Mouse (Mus musculus): ENCODE measurements around the gene Srrm1. TPM values are rescaled to one million over a fixed set of nuclear protein-coding genes. Genes with fewer than 3 reads are reported as not detected.

The Srrm1 gene
- polyA plus RNA-seq, 1 experiment from 2014 or later, result 289 TPM

DNA sequence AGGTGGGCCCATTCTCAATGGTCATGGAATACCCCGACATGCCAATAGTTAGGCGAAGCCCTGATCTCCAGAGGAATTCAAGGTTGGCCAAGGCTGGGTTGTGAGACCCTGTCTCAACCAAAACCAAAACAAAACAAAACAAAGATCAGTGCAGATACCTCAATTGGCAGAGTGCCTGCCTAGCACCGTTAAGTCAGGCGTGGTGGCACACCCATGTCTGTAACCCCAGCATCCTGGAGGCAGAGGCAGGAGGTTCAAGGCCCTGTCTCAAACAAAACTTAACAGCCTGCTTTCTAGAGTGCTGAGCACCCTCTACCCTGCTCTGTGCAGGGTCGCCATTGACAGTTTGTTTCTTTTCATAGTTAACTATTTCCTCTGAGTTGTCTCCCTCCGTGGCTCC, 37.9 kb upstream of the Srrm1 start:
- 74% methylated on average over 6 of the region's 6 CpGs for WGBS
- Histone ChIP-seq H3K27me3 (ENCODE audit: control insufficient read depth, insufficient read depth, low read length) (no peaks in the 10 kb centered on the region), H3K9me3 (ENCODE audit: control insufficient read depth, low read length) (no peaks in the 10 kb centered on the region), H3K36me3 (ENCODE audit: control insufficient read depth, insufficient read depth, low read length) (no peaks in the 10 kb centered on the region), H3K4me2 (replicated peaks; ENCODE audit: low read depth, low read length) (no peak overlapping the region), H3K4me1 (replicated peaks; ENCODE audit: control insufficient read depth, insufficient read depth, low read length) (no peaks in the 10 kb centered on the region), H3K4me3 (ENCODE audit: low read depth, low read length) (no peak overlapping the region), H3K27ac (ENCODE audit: low read depth, low read length) (no peak overlapping the region), H3K9ac (ENCODE audit: low read depth, low read length) (no peak overlapping the region)
- no peak for DNase-seq (ENCODE audit: low spot score)
- ATAC-seq (ENCODE audit: low FRiP score), result no peak

DNA sequence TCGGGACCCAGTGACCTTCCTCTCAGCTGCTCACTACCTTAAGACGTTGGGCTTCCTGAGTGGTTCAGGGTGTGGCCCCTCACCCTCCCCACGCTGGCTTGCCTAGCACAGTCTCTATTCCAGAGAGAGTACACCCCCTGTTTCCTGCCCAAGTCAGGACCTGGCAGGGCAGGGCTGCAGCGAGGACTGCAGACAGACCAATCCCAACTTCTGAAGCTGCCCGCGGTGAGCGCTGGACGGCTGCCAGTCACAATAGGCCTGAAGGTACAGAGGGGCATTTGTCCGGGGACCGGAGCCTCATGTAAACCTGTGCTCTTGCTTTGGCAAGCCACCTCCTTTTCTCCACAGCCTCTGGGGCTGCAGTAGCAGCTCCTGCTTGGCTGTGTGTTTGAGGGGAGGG, 32.5 kb upstream of the Srrm1 start:
- Histone ChIP-seq H3K36me3 (ENCODE audit: control insufficient read depth, insufficient read depth, low read length) (no peaks in the 10 kb centered on the region), H3K4me3 (ENCODE audit: low read depth, low read length) (no peak overlapping the region), H3K9me3 (ENCODE audit: control insufficient read depth, low read length) (no peaks in the 10 kb centered on the region), H3K9ac (ENCODE audit: low read depth, low read length) (no peak overlapping the region), H3K4me2 (replicated peaks; ENCODE audit: low read depth, low read length) (no peak overlapping the region), H3K27me3 (ENCODE audit: control insufficient read depth, insufficient read depth, low read length) (no peaks in the 10 kb centered on the region), H3K4me1 (replicated peaks; ENCODE audit: control insufficient read depth, insufficient read depth, low read length) (no peaks in the 10 kb centered on the region), H3K27ac (ENCODE audit: low read depth, low read length) (no peak overlapping the region)
- 62% methylated on average over 10 of the region's 10 CpGs for whole genome bisulfite sequencing
- DNase-seq (ENCODE audit: low spot score), result no peak
- no peak for ATAC-seq (ENCODE audit: low FRiP score)

DNA sequence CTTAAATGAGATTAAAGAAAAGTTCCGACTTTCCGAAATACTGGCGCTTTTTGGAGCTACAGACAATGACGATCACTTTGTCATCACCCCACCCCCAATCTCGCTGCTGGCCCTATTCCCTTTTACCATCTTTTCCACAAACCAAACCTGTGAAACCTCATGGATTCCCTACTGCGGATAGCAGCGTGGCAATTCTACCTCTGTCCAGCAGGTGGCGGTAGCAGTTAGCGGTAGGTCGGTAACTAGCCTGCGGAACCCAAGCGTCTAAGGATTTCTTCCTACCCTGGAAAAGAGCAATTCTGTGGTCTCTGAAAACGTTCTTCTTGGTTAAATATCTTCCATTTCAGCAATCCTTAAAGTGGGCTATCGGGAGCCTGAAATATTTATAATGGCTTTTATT, 29.2 kb upstream of the Srrm1 start:
- Histone ChIP-seq H3K4me2 (replicated peaks; ENCODE audit: low read depth, low read length) (no peak overlapping the region), H3K9ac (ENCODE audit: low read depth, low read length) (no peak overlapping the region), H3K36me3 (ENCODE audit: control insufficient read depth, insufficient read depth, low read length) (no peaks in the 10 kb centered on the region), H3K27ac (ENCODE audit: low read depth, low read length) (no peak overlapping the region), H3K4me3 (ENCODE audit: low read depth, low read length) (no peak overlapping the region), H3K9me3 (ENCODE audit: control insufficient read depth, low read length) (no peaks in the 10 kb centered on the region), H3K27me3 (ENCODE audit: control insufficient read depth, insufficient read depth, low read length) (no peaks in the 10 kb centered on the region), H3K4me1 (replicated peaks; ENCODE audit: control insufficient read depth, insufficient read depth, low read length) (no peaks in the 10 kb centered on the region)
- 8% methylated on average over 14 of the region's 14 CpGs for WGBS
- DNase-seq (ENCODE audit: low spot score), result peak; percentile 91
- no peak for ATAC-seq (ENCODE audit: low FRiP score)

DNA sequence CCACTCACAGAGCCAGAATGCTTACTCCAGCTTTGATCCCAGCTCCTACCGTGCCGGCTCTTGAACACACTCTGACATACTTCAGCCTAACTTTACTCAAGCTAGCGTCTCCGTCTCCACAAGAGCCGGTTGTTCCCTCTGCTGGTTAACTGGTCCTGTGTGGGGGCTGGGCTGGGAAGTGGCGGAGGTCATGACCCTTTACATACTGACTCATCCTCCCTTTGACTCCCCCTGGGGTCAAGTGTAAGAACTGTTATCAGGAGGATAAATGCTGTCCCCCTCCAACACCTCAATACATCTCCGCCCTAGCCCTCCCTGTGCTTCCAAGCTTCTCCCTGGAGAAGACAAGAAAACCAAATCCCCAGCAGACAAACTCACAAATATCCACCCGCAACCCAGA, 28.2 kb upstream of the Srrm1 start:
- Histone ChIP-seq H3K9ac (ENCODE audit: low read depth, low read length) (no peak overlapping the region), H3K4me1 (replicated peaks; ENCODE audit: control insufficient read depth, insufficient read depth, low read length) (no peaks in the 10 kb centered on the region), H3K9me3 (ENCODE audit: control insufficient read depth, low read length) (no peaks in the 10 kb centered on the region), H3K27me3 (ENCODE audit: control insufficient read depth, insufficient read depth, low read length) (no peaks in the 10 kb centered on the region), H3K4me2 (replicated peaks; ENCODE audit: low read depth, low read length) (no peak overlapping the region), H3K36me3 (ENCODE audit: control insufficient read depth, insufficient read depth, low read length) (no peaks in the 10 kb centered on the region), H3K4me3 (ENCODE audit: low read depth, low read length) (no peak overlapping the region), H3K27ac (ENCODE audit: low read depth, low read length) (no peak overlapping the region)
- no peak for ATAC-seq (ENCODE audit: low FRiP score)
- 37% methylated on average over 8 of the region's 8 CpGs for WGBS
- no peak for DNase-seq (ENCODE audit: low spot score)

DNA sequence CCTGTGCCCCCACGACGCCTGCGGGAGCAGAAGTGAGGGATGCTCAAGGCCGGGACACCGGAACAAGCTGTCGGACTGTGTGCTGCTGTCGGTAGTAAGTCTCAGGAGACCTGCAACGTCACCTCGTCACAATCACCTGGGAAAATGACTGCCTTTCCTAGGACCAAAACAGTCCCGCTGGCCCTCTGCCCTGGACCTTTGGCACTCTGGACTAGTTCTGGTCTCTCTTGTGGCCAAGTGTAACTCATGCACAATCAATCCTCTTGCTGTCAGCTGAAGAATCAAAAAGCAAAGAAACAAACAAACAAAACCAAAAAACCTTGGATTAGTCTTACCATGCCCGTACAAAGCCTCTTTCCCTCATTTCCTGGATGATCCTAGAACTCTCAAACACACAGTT, 24.1 kb upstream of the Srrm1 start:
- DNase-seq (ENCODE audit: low spot score) (no peak), ATAC-seq (ENCODE audit: low FRiP score) (no peak)
- H3K9me3 ChIP-seq (ENCODE audit: control insufficient read depth, low read length), result no peaks in the 10 kb centered on the region
- no peak overlapping the region for H3K4me2 ChIP-seq (replicated peaks; ENCODE audit: low read depth, low read length)
- no peak overlapping the region for H3K27ac ChIP-seq (ENCODE audit: low read depth, low read length)
- 83% methylated on average over 11 of the region's 11 CpGs for WGBS
- no peaks in the 10 kb centered on the region for H3K4me1 ChIP-seq (replicated peaks; ENCODE audit: control insufficient read depth, insufficient read depth, low read length)
- H3K27me3 ChIP-seq (ENCODE audit: control insufficient read depth, insufficient read depth, low read length), result no peaks in the 10 kb centered on the region
- no peaks in the 10 kb centered on the region for H3K36me3 ChIP-seq (ENCODE audit: control insufficient read depth, insufficient read depth, low read length)
- H3K4me3 ChIP-seq (ENCODE audit: low read depth, low read length), result no peak overlapping the region
- H3K9ac ChIP-seq (ENCODE audit: low read depth, low read length), result no peak overlapping the region

DNA sequence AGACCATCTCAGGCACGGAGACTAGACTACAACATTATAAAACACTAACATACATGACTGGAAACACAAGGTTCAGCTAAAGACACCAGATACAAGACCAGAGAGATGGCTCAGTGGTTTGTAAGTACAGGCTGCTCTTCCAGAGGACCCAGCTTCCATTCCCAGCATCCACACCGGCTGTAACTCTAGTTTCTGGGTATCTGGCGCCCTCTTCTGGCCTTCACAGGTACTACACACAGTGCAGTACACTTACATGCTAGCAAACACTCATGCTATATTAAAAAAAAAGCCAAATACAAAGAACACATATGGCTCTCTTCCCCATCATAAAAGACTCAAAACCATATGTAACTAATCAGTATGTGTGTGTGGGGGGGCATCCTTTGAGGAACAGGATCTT, 22.3 kb upstream of the Srrm1 start:
- H3K4me2 ChIP-seq (replicated peaks; ENCODE audit: low read depth, low read length), result no peak overlapping the region
- no peaks in the 10 kb centered on the region for H3K4me1 ChIP-seq (replicated peaks; ENCODE audit: control insufficient read depth, insufficient read depth, low read length)
- no peaks in the 10 kb centered on the region for H3K9me3 ChIP-seq (ENCODE audit: control insufficient read depth, low read length)
- H3K36me3 ChIP-seq (ENCODE audit: control insufficient read depth, insufficient read depth, low read length), result no peaks in the 10 kb centered on the region
- ATAC-seq (ENCODE audit: low FRiP score) (no peak), DNase-seq (ENCODE audit: low spot score) (no peak)
- no peaks in the 10 kb centered on the region for H3K27me3 ChIP-seq (ENCODE audit: control insufficient read depth, insufficient read depth, low read length)
- H3K27ac ChIP-seq (ENCODE audit: low read depth, low read length), result no peak overlapping the region
- H3K9ac ChIP-seq (ENCODE audit: low read depth, low read length), result no peak overlapping the region
- H3K4me3 ChIP-seq (ENCODE audit: low read depth, low read length), result no peak overlapping the region
- WGBS, result 64% methylated on average over 3 of the region's 3 CpGs

DNA sequence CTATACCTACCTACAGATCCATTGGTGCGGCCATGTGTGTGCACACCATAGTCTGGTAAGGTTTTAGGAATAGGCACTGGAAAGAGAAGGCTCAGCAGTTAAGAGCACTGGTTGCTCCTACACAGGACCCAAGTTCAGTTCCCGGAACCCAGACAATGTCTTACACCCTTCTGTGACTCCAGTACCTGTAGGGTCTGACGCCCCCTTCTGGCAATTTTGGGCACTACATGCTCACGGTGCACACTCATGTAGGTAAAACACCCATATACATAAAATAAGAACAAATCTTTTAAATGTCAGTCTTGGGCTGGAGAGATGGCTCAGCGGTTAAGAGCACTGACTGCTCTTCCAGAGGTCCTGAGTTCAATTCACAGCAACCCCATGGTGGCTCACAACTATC, 20.2 kb upstream of the Srrm1 start:
- Histone ChIP-seq H3K27me3 (ENCODE audit: control insufficient read depth, insufficient read depth, low read length) (no peaks in the 10 kb centered on the region), H3K36me3 (ENCODE audit: control insufficient read depth, insufficient read depth, low read length) (no peaks in the 10 kb centered on the region), H3K4me2 (replicated peaks; ENCODE audit: low read depth, low read length) (no peak overlapping the region), H3K4me3 (ENCODE audit: low read depth, low read length) (no peak overlapping the region), H3K9me3 (ENCODE audit: control insufficient read depth, low read length) (no peaks in the 10 kb centered on the region), H3K9ac (ENCODE audit: low read depth, low read length) (no peak overlapping the region), H3K27ac (ENCODE audit: low read depth, low read length) (no peak overlapping the region), H3K4me1 (replicated peaks; ENCODE audit: control insufficient read depth, insufficient read depth, low read length) (no peaks in the 10 kb centered on the region)
- DNase-seq (ENCODE audit: low spot score) (no peak), ATAC-seq (ENCODE audit: low FRiP score) (no peak)
- 84% methylated on average over 5 of the region's 5 CpGs for WGBS

DNA sequence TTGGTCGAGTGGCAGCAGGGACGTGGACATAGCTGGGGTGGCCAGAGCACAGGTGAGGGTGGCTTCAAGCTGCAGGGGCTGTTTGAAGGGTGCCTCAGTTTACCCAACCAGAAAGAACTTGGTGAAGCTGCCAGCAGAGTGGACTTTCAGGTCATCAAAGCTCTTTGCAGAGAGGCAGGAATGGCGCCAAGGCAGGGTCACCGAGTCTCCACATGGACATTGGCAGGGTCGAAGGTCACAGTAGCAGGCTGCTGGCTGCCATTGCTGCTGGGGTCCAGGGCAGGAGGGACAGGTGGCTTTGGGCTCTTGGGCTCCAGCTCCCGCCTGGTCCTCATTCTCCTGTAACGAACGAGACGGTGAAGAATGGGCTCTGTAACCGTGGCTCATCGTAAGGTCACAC, 17.3 kb upstream of the Srrm1 start:
- Histone ChIP-seq H3K9me3 (ENCODE audit: control insufficient read depth, low read length) (no peaks in the 10 kb centered on the region), H3K27me3 (ENCODE audit: control insufficient read depth, insufficient read depth, low read length) (no peaks in the 10 kb centered on the region), H3K27ac (ENCODE audit: low read depth, low read length) (no peak overlapping the region), H3K4me3 (ENCODE audit: low read depth, low read length) (no peak overlapping the region), H3K4me1 (replicated peaks; ENCODE audit: control insufficient read depth, insufficient read depth, low read length) (no peaks in the 10 kb centered on the region), H3K4me2 (replicated peaks; ENCODE audit: low read depth, low read length) (no peak overlapping the region), H3K9ac (ENCODE audit: low read depth, low read length) (no peak overlapping the region), H3K36me3 (ENCODE audit: control insufficient read depth, insufficient read depth, low read length) (no peaks in the 10 kb centered on the region)
- DNase-seq (ENCODE audit: low spot score) (no peak), ATAC-seq (ENCODE audit: low FRiP score) (no peak)
- 71% methylated on average over 11 of the region's 11 CpGs for WGBS

DNA sequence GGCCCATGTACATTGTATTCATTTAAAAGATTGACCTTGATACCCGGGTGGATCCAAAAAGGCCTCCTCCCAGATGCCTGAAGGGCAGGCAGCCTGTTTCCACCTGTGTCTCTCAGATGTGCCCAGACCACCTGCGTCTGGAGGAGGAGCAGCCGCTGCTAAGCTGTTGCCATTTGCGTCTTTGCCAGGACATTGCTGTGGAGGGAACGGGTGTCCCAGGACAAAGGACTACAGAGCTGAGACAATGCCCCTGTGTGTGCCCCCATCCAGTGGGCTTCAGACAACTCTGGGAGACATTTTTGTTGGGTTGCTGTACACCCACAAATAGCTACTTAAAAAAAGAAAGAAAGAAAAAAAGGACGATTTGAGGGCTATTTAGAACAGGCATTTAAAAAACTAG, 9.7 kb upstream of the Srrm1 start:
- Histone ChIP-seq H3K9ac (ENCODE audit: low read depth, low read length) (no peak overlapping the region), H3K9me3 (ENCODE audit: control insufficient read depth, low read length) (no peaks in the 10 kb centered on the region), H3K4me2 (replicated peaks; ENCODE audit: low read depth, low read length) (no peak overlapping the region), H3K4me3 (ENCODE audit: low read depth, low read length) (no peak overlapping the region), H3K27me3 (ENCODE audit: control insufficient read depth, insufficient read depth, low read length) (no peaks in the 10 kb centered on the region), H3K4me1 (replicated peaks; ENCODE audit: control insufficient read depth, insufficient read depth, low read length) (no peaks in the 10 kb centered on the region), H3K36me3 (ENCODE audit: control insufficient read depth, insufficient read depth, low read length) (no peaks in the 10 kb centered on the region), H3K27ac (ENCODE audit: low read depth, low read length) (no peak overlapping the region)
- DNase-seq (ENCODE audit: low spot score) (no peak), ATAC-seq (ENCODE audit: low FRiP score) (no peak)
- 36% methylated on average over 6 of the region's 6 CpGs for WGBS

Measured in hindbrain, embryonic 11.5 days (tissue).